ENCODE assay signal across 8 mouse cellular contexts in the genomic region with DNA sequence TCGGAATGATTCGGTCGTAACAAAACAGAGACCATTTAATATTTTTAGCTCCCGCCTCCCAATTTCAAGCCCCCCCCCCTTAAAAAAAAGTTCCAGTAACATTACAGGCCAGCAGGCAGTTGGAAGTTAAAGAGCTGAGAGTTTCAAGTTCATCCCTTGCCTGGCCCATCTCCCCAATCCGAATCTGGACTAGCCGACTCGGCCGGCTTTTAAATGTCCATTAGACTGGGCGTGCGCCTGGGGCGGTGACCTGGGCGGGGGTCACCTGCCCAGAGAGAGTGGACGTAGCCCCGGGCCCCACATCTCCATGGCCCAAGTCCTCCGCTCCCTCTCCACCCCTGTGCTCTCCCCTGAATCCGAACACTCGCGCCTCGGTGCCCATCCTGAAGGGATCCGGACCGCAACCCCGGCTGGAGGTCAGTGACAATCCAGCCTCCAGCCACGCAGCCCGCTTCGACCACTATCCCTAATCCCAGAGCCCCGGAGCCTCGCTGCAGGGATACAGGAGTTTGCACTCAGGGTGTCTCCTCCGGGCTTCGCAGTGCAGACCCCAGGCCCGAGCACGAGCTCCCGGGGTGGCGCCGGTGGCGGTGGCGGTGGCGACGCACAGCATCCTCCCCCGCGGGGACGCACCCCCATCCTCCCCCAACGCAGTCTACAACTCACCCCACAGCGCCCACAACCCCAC. TPM values are rescaled to one million over a fixed set of nuclear protein-coding genes. Genes with fewer than 3 reads are reported as not detected.
A peak's percentile ranks its signal among the peaks of the same experiment; 100 is the strongest.
DNase-seq lines count a peak whose midpoint lies in the region; ATAC-seq and TF ChIP-seq lines count a peak whose summit lies in the region.

No protein-coding gene starts in this region.

- peak; percentile 40 for DNase-seq in gastrocnemius, adult 2 months
- no peak for DNase-seq in gastrocnemius, adult 18-20 months (ENCODE audit: low spot score)
- DNase-seq in adrenal gland, adult 2 months, result peak; percentile 66
- DNase-seq in forebrain, postnatal 0 days, result no peak
- DNase-seq in intestine, embryonic 14.5 days (ENCODE audit: low spot score), result peak; percentile 83
- DNase-seq in lung, postnatal 14 days, result peak; percentile 49
- peak; percentile 57 for DNase-seq in retina, embryonic 14.5 days (ENCODE audit: low spot score)
- no peak for DNase-seq in layer of hippocampus, postnatal 36 days

- H3K4me2 ChIP-seq in forebrain, postnatal 0 days (ENCODE audit: low read depth), result peak overlapping the region; percentile 100
- peak overlapping the region; percentile 87 for H3K4me2 ChIP-seq in intestine, embryonic 14.5 days (ENCODE audit: low read length)

- no peaks in the 10 kb centered on the region for H3K9me3 ChIP-seq in forebrain, postnatal 0 days (ENCODE audit: low read length)
- H3K9me3 ChIP-seq in intestine, embryonic 14.5 days (ENCODE audit: control insufficient read depth, low read length), result no peaks in the 10 kb centered on the region

- no peaks in the 10 kb centered on the region for H3K27me3 ChIP-seq in forebrain, postnatal 0 days (ENCODE audit: insufficient read depth, low read length)
- H3K27me3 ChIP-seq in intestine, embryonic 14.5 days (replicated peaks; ENCODE audit: control insufficient read depth, insufficient read depth, low read length), result no peaks in the 10 kb centered on the region

- ATAC-seq in forebrain, postnatal 0 days, result peak; percentile 19; the same call in 1 of the 2 replicates
- ATAC-seq in intestine, embryonic 14.5 days (replicated peaks; ENCODE audit: low FRiP score, low TSS enrichment, low read depth), result peak; percentile 51

- H3K4me1 ChIP-seq in forebrain, postnatal 0 days (ENCODE audit: insufficient read depth), result no peaks in the 10 kb centered on the region
- peaks cover 6% of the 10 kb centered on the region; the same call in 1 of the 2 replicates for H3K4me1 ChIP-seq in intestine, embryonic 14.5 days (replicated peaks; ENCODE audit: control insufficient read depth, insufficient read depth, low read length)

- no peaks in the 10 kb centered on the region for H3K36me3 ChIP-seq in forebrain, postnatal 0 days (ENCODE audit: insufficient read depth)
- no peaks in the 10 kb centered on the region for H3K36me3 ChIP-seq in intestine, embryonic 14.5 days (ENCODE audit: control insufficient read depth, insufficient read depth, low read length)

- peak overlapping the region; percentile 93 for H3K27ac ChIP-seq in gastrocnemius, adult 2 months
- peak overlapping the region; percentile 62 for H3K27ac ChIP-seq in forebrain, postnatal 0 days (ENCODE audit: low read depth, low read length)
- peak overlapping the region; percentile 94 for H3K27ac ChIP-seq in intestine, embryonic 14.5 days (ENCODE audit: low read depth)

- H3K9ac ChIP-seq in forebrain, postnatal 0 days, result peak overlapping the region; percentile 65
- peak overlapping the region; percentile 94 for H3K9ac ChIP-seq in intestine, embryonic 14.5 days (ENCODE audit: low read length)

- H3K4me3 ChIP-seq in gastrocnemius, adult 2 months, result peak overlapping the region; percentile 92
- peak overlapping the region; percentile 59 for H3K4me3 ChIP-seq in forebrain, postnatal 0 days (ENCODE audit: low read depth, low read length)
- peak overlapping the region; percentile 59 for H3K4me3 ChIP-seq in intestine, embryonic 14.5 days (ENCODE audit: low read depth, low read length)

- TF ChIP-seq CTCF in gastrocnemius, adult 2 months (IDR thresholded peaks at IDR 0.05), result no peak
- TF ChIP-seq CTCF in forebrain, postnatal 0 days (IDR thresholded peaks at IDR 0.05; ENCODE audit: low read depth), result no peak

- intact Hi-C loops in gastrocnemius, adult 2 months (cut with DNase I), result loop anchor here (5.0 kb wide), 1 partner anchor 107 kb away; no protein-coding TSS in a partner anchor

- WGBS in forebrain, postnatal 0 days, result 1% methylated on average over 43 of the region's 43 CpGs
- WGBS in intestine, embryonic 14.5 days, result under 1% methylated on average over 43 of the region's 43 CpGs

RNA-seq across cellular contexts. Expression of gene Elk3, which starts 0.9 kb away (rescaled TPM):
- 10 to 100 TPM; 11.7 to 14.2 TPM for total RNA-seq in gastrocnemius, adult 2 months (2021)
- 10 to 100 TPM in 1 of 2 experiments, 1 to 10 TPM in 1; 7.2 to 11.4 TPM for total RNA-seq in gastrocnemius, adult 18-20 months (2021)
- 10 to 100 TPM; 31.1 to 51.5 TPM for total RNA-seq in adrenal gland, adult 2 months (2021)
- 54.3 and 59.5 TPM in 2 replicates for polyA plus RNA-seq in adrenal gland, adult 2 months (2012; rRNA removed)
- 5.1 and 8.8 TPM in 2 replicates for total RNA-seq in forebrain, postnatal 0 days (2014; rRNA removed)
- 4.9 and 6.2 TPM in 2 replicates for polyA plus RNA-seq in forebrain, postnatal 0 days (2015; fragmentation: Nextera tagmentation; extraction: Ambion mirVana)
- 26.5 and 30.3 TPM in 2 replicates for polyA plus RNA-seq in intestine, embryonic 14.5 days (2014; fragmentation: Nextera tagmentation; extraction: Ambion mirVana)
- 1 to 10 TPM; 7.4 to 8.9 TPM for total RNA-seq in layer of hippocampus, postnatal 36 days (2021)

Comparison
In these comparisons a context has a peak if more than half of its experiments do, and no peak if none do; other contexts are left out.
1. DNase-seq: peak in gastrocnemius, adult 2 months (single experiment), adrenal gland, adult 2 months (single experiment), intestine, embryonic 14.5 days (single experiment), lung, postnatal 14 days (single experiment) and retina, embryonic 14.5 days (single experiment); none in gastrocnemius, adult 18-20 months (single experiment), forebrain, postnatal 0 days (single experiment) and layer of hippocampus, postnatal 36 days (0 of 2).
2. Peak in every context shown above with its lines, with median percentiles within 50 percentile points of each other: H3K27ac ChIP-seq and H3K4me3 ChIP-seq.